Mouse (Mus musculus): ENCODE results near the gene Hsd3b1. TPM values are rescaled to one million over a fixed set of nuclear protein-coding genes. Genes with fewer than 3 reads are reported as not detected.

The Hsd3b1 gene
- polyA plus RNA-seq (2014; fragmentation: Nextera tagmentation; extraction: Ambion mirVana), result 0.15 TPM in 1 of 2 replicates, not detected in the other

- no peak for ATAC-seq (ENCODE audit: insufficient number of reproducible peaks, insufficient read depth, low FRiP score, low read depth)
- no peaks in the 10 kb centered on the region for H3K27me3 ChIP-seq (ENCODE audit: control insufficient read depth, insufficient read depth, low read length)
- no peaks in the 10 kb centered on the region for H3K9me3 ChIP-seq (ENCODE audit: control insufficient read depth, low read depth, low read length)
- no peaks in the 10 kb centered on the region for H3K36me3 ChIP-seq (ENCODE audit: control insufficient read depth, insufficient read depth, low read length)
- WGBS, result 82% methylated on average over 3 of the region's 3 CpGs
- H3K27ac ChIP-seq (ENCODE audit: low read length), result no peak within 1 kb of the TSS
- no peak within 1 kb of the TSS for H3K4me2 ChIP-seq (replicated peaks; ENCODE audit: low read depth, low read length)
- no peak within 1 kb of the TSS for H3K4me3 ChIP-seq (ENCODE audit: low read depth, low read length)
- H3K9ac ChIP-seq (replicated peaks; ENCODE audit: low read depth, low read length), result no peak within 1 kb of the TSS
- no peaks in the 10 kb centered on the region for H3K4me1 ChIP-seq (ENCODE audit: control insufficient read depth, insufficient read depth, low read length)
Measured at GRCm38 (mm10) chr3:98859576-98859975, at the start of gene Hsd3b1. Gene Hsd3b1, minus strand, starts transcription at chr3:98859794.

- Histone ChIP-seq H3K27me3 (ENCODE audit: control insufficient read depth, insufficient read depth, low read length) (no peaks in the 10 kb centered on the region), H3K4me2 (replicated peaks; ENCODE audit: low read depth, low read length) (no peak overlapping the region), H3K4me1 (ENCODE audit: control insufficient read depth, insufficient read depth, low read length) (no peaks in the 10 kb centered on the region), H3K36me3 (ENCODE audit: control insufficient read depth, insufficient read depth, low read length) (no peaks in the 10 kb centered on the region), H3K9ac (replicated peaks; ENCODE audit: low read depth, low read length) (no peak overlapping the region), H3K4me3 (ENCODE audit: low read depth, low read length) (no peak overlapping the region), H3K27ac (ENCODE audit: low read length) (no peak overlapping the region), H3K9me3 (ENCODE audit: control insufficient read depth, low read depth, low read length) (no peaks in the 10 kb centered on the region)
- WGBS, result 78% methylated on average over 2 of the region's 2 CpGs
- ATAC-seq (ENCODE audit: insufficient number of reproducible peaks, insufficient read depth, low FRiP score, low read depth), result no peak
Measured at GRCm38 (mm10) chr3:98897606-98898005, 38.0 kb upstream of the Hsd3b1 start.

GRCm38 (mm10) chr3:98895071-98895601, 35.5 kb upstream of the Hsd3b1 start:
- no peaks in the 10 kb centered on the region for H3K4me1 ChIP-seq (ENCODE audit: control insufficient read depth, insufficient read depth, low read length)
- no peaks in the 10 kb centered on the region for H3K27me3 ChIP-seq (ENCODE audit: control insufficient read depth, insufficient read depth, low read length)
- 46% methylated on average over 10 of the region's 10 CpGs for WGBS
- H3K36me3 ChIP-seq (ENCODE audit: control insufficient read depth, insufficient read depth, low read length), result no peaks in the 10 kb centered on the region
- no peak overlapping the region for H3K4me3 ChIP-seq (ENCODE audit: low read depth, low read length)
- H3K4me2 ChIP-seq (replicated peaks; ENCODE audit: low read depth, low read length), result no peak overlapping the region
- H3K27ac ChIP-seq (ENCODE audit: low read length), result no peak overlapping the region
- H3K9me3 ChIP-seq (ENCODE audit: control insufficient read depth, low read depth, low read length), result no peaks in the 10 kb centered on the region
- ATAC-seq (ENCODE audit: insufficient number of reproducible peaks, insufficient read depth, low FRiP score, low read depth), result no peak; the same call in 1 of the 2 replicates
- H3K9ac ChIP-seq (replicated peaks; ENCODE audit: low read depth, low read length), result no peak overlapping the region

GRCm38 (mm10) chr3:98893057-98893772, 33.6 kb upstream of the Hsd3b1 start, which contains the start of gene Hao2:
Gene Hao2, minus strand, starts transcription at chr3:98893239.
- H3K4me3 ChIP-seq (ENCODE audit: low read depth, low read length), result no peak within 1 kb of the TSS
- H3K9ac ChIP-seq (replicated peaks; ENCODE audit: low read depth, low read length), result no peak within 1 kb of the TSS
- no peak within 1 kb of the TSS for H3K27ac ChIP-seq (ENCODE audit: low read length)
- H3K4me2 ChIP-seq (replicated peaks; ENCODE audit: low read depth, low read length), result no peak within 1 kb of the TSS
- 67% methylated on average over 3 of the region's 3 CpGs for WGBS
- no peaks in the 10 kb centered on the region for H3K4me1 ChIP-seq (ENCODE audit: control insufficient read depth, insufficient read depth, low read length)
- H3K9me3 ChIP-seq (ENCODE audit: control insufficient read depth, low read depth, low read length), result no peaks in the 10 kb centered on the region
- no peaks in the 10 kb centered on the region for H3K27me3 ChIP-seq (ENCODE audit: control insufficient read depth, insufficient read depth, low read length)
- no peaks in the 10 kb centered on the region for H3K36me3 ChIP-seq (ENCODE audit: control insufficient read depth, insufficient read depth, low read length)
- ATAC-seq (ENCODE audit: insufficient number of reproducible peaks, insufficient read depth, low FRiP score, low read depth), result no peak

GRCm38 (mm10) chr3:98890430-98890829, 30.8 kb upstream of the Hsd3b1 start:
- no peaks in the 10 kb centered on the region for H3K27me3 ChIP-seq (ENCODE audit: control insufficient read depth, insufficient read depth, low read length)

GRCm38 (mm10) chr3:98888206-98888605, 28.6 kb upstream of the Hsd3b1 start:
- Histone ChIP-seq H3K9ac (replicated peaks; ENCODE audit: low read depth, low read length) (no peak overlapping the region), H3K27ac (ENCODE audit: low read length) (no peak overlapping the region), H3K4me1 (ENCODE audit: control insufficient read depth, insufficient read depth, low read length) (no peaks in the 10 kb centered on the region), H3K4me2 (replicated peaks; ENCODE audit: low read depth, low read length) (no peak overlapping the region), H3K9me3 (ENCODE audit: control insufficient read depth, low read depth, low read length) (no peaks in the 10 kb centered on the region), H3K36me3 (ENCODE audit: control insufficient read depth, insufficient read depth, low read length) (no peaks in the 10 kb centered on the region), H3K27me3 (ENCODE audit: control insufficient read depth, insufficient read depth, low read length) (no peaks in the 10 kb centered on the region), H3K4me3 (ENCODE audit: low read depth, low read length) (no peak overlapping the region)
- ATAC-seq (ENCODE audit: insufficient number of reproducible peaks, insufficient read depth, low FRiP score, low read depth), result no peak
- WGBS, result 64% methylated on average over 2 of the region's 2 CpGs

More at GRCm38 (mm10) chr3:98890430-98890829, 30.8 kb upstream of the Hsd3b1 start:
- H3K9me3 ChIP-seq (ENCODE audit: control insufficient read depth, low read depth, low read length), result no peaks in the 10 kb centered on the region
- ATAC-seq (ENCODE audit: insufficient number of reproducible peaks, insufficient read depth, low FRiP score, low read depth), result no peak
- no peak overlapping the region for H3K4me2 ChIP-seq (replicated peaks; ENCODE audit: low read depth, low read length)
- no peak overlapping the region for H3K4me3 ChIP-seq (ENCODE audit: low read depth, low read length)
- H3K4me1 ChIP-seq (ENCODE audit: control insufficient read depth, insufficient read depth, low read length), result no peaks in the 10 kb centered on the region
- WGBS, result 85% methylated on average over 4 of the region's 4 CpGs
- no peak overlapping the region for H3K27ac ChIP-seq (ENCODE audit: low read length)
- no peak overlapping the region for H3K9ac ChIP-seq (replicated peaks; ENCODE audit: low read depth, low read length)
- no peaks in the 10 kb centered on the region for H3K36me3 ChIP-seq (ENCODE audit: control insufficient read depth, insufficient read depth, low read length)

- Histone ChIP-seq H3K4me3 (ENCODE audit: low read depth, low read length) (no peak overlapping the region), H3K27me3 (ENCODE audit: control insufficient read depth, insufficient read depth, low read length) (no peaks in the 10 kb centered on the region), H3K27ac (ENCODE audit: low read length) (no peak overlapping the region), H3K36me3 (ENCODE audit: control insufficient read depth, insufficient read depth, low read length) (no peaks in the 10 kb centered on the region), H3K9me3 (ENCODE audit: control insufficient read depth, low read depth, low read length) (no peaks in the 10 kb centered on the region), H3K4me1 (ENCODE audit: control insufficient read depth, insufficient read depth, low read length) (no peaks in the 10 kb centered on the region), H3K9ac (replicated peaks; ENCODE audit: low read depth, low read length) (no peak overlapping the region), H3K4me2 (replicated peaks; ENCODE audit: low read depth, low read length) (no peak overlapping the region)
- WGBS, result 81% methylated on average over 2 of the region's 2 CpGs
- no peak for ATAC-seq (ENCODE audit: insufficient number of reproducible peaks, insufficient read depth, low FRiP score, low read depth)
Measured at GRCm38 (mm10) chr3:98880831-98881230, 21.2 kb upstream of the Hsd3b1 start.

- Histone ChIP-seq H3K4me2 (replicated peaks; ENCODE audit: low read depth, low read length) (no peak overlapping the region), H3K4me3 (ENCODE audit: low read depth, low read length) (no peak overlapping the region), H3K9me3 (ENCODE audit: control insufficient read depth, low read depth, low read length) (no peaks in the 10 kb centered on the region), H3K36me3 (ENCODE audit: control insufficient read depth, insufficient read depth, low read length) (no peaks in the 10 kb centered on the region), H3K27me3 (ENCODE audit: control insufficient read depth, insufficient read depth, low read length) (no peaks in the 10 kb centered on the region), H3K27ac (ENCODE audit: low read length) (no peak overlapping the region), H3K9ac (replicated peaks; ENCODE audit: low read depth, low read length) (no peak overlapping the region), H3K4me1 (ENCODE audit: control insufficient read depth, insufficient read depth, low read length) (no peaks in the 10 kb centered on the region)
- WGBS, result 80% methylated on average over 6 of the region's 6 CpGs
- no peak for ATAC-seq (ENCODE audit: insufficient number of reproducible peaks, insufficient read depth, low FRiP score, low read depth)
Measured at GRCm38 (mm10) chr3:98880216-98880615, 20.6 kb upstream of the Hsd3b1 start.

All from stomach, embryonic 14.5 days (tissue).